Mouse (Mus musculus): ENCODE measurements at regions not wholly inside any gene's neighbourhood (a gene's known extent, or its start where the extent isn't known, plus 50 kb on each side); places are given as distances from the start of the nearest gene placed in this dataset.

GRCm38 (mm10) chr12:25294179-25295025, 197.5 kb upstream of the Id2 start:
- Histone ChIP-seq H3K9me3 (ENCODE audit: control insufficient read depth, low read length) (no peaks in the 10 kb centered on the region), H3K27ac (ENCODE audit: low read depth, low read length) (peak overlapping the region; percentile 25; the same call in 1 of the 2 replicates), H3K27me3 (replicated peaks; ENCODE audit: control insufficient read depth, insufficient read depth, low read length) (no peaks in the 10 kb centered on the region), H3K9ac (ENCODE audit: low read depth, low read length) (no peak overlapping the region), H3K4me2 (no peak overlapping the region), H3K36me3 (ENCODE audit: control insufficient read depth, insufficient read depth, low read length) (no peaks in the 10 kb centered on the region), H3K4me1 (replicated peaks; ENCODE audit: control insufficient read depth, insufficient read depth, low read length) (peaks cover 14% of the 10 kb centered on the region), H3K4me3 (ENCODE audit: low read depth, low read length) (no peak overlapping the region)
- no peak for ATAC-seq (replicated peaks; ENCODE audit: low FRiP score)
- WGBS: 46% methylated on average over 4 of the region's 4 CpGs
- DNase-seq (ENCODE audit: low spot score): no peak

- no peak for ATAC-seq (replicated peaks; ENCODE audit: low FRiP score)
- WGBS: 24% methylated on average over 6 of the region's 6 CpGs
- Histone ChIP-seq H3K9me3 (ENCODE audit: control insufficient read depth, low read length) (no peaks in the 10 kb centered on the region), H3K4me3 (ENCODE audit: low read depth, low read length) (no peak overlapping the region), H3K27me3 (replicated peaks; ENCODE audit: control insufficient read depth, insufficient read depth, low read length) (no peaks in the 10 kb centered on the region), H3K4me1 (replicated peaks; ENCODE audit: control insufficient read depth, insufficient read depth, low read length) (peaks cover 14% of the 10 kb centered on the region), H3K36me3 (ENCODE audit: control insufficient read depth, insufficient read depth, low read length) (no peaks in the 10 kb centered on the region), H3K4me2 (no peak overlapping the region), H3K9ac (ENCODE audit: low read depth, low read length) (no peak overlapping the region), H3K27ac (ENCODE audit: low read depth, low read length) (0 out of 2 replicates have a peak overlapping the region, but pooled peaks have one; percentile 25)
- DNase-seq (ENCODE audit: low spot score): no peak
Observed at GRCm38 (mm10) chr12:25293470-25294178, 196.7 kb upstream of the Id2 start.

- WGBS: 61% methylated on average over 2 of the region's 2 CpGs
- H3K4me1 ChIP-seq (replicated peaks; ENCODE audit: control insufficient read depth, insufficient read depth, low read length): peaks cover 8% of the 10 kb centered on the region
- H3K27me3 ChIP-seq (replicated peaks; ENCODE audit: control insufficient read depth, insufficient read depth, low read length): no peaks in the 10 kb centered on the region
- H3K4me2 ChIP-seq: no peak overlapping the region
- H3K36me3 ChIP-seq (ENCODE audit: control insufficient read depth, insufficient read depth, low read length): no peaks in the 10 kb centered on the region
- no peak overlapping the region for H3K27ac ChIP-seq (ENCODE audit: low read depth, low read length)
- ATAC-seq (replicated peaks; ENCODE audit: low FRiP score) (no peak), DNase-seq (ENCODE audit: low spot score) (no peak)
- H3K9ac ChIP-seq (ENCODE audit: low read depth, low read length): no peak overlapping the region
- no peaks in the 10 kb centered on the region for H3K9me3 ChIP-seq (ENCODE audit: control insufficient read depth, low read length)
- no peak overlapping the region for H3K4me3 ChIP-seq (ENCODE audit: low read depth, low read length)
Observed at GRCm38 (mm10) chr12:25289381-25289780, 192.4 kb upstream of the Id2 start.

- Histone ChIP-seq H3K9ac (ENCODE audit: low read depth, low read length) (no peak overlapping the region), H3K4me3 (ENCODE audit: low read depth, low read length) (no peak overlapping the region), H3K27me3 (replicated peaks; ENCODE audit: control insufficient read depth, insufficient read depth, low read length) (no peaks in the 10 kb centered on the region), H3K9me3 (ENCODE audit: control insufficient read depth, low read length) (no peaks in the 10 kb centered on the region), H3K36me3 (ENCODE audit: control insufficient read depth, insufficient read depth, low read length) (no peaks in the 10 kb centered on the region), H3K27ac (ENCODE audit: low read depth, low read length) (no peak overlapping the region), H3K4me1 (replicated peaks; ENCODE audit: control insufficient read depth, insufficient read depth, low read length) (no peaks in the 10 kb centered on the region), H3K4me2 (no peak overlapping the region)
- DNase-seq (ENCODE audit: low spot score) (no peak), ATAC-seq (replicated peaks; ENCODE audit: low FRiP score) (no peak)
- 29% methylated on average over 3 of the region's 3 CpGs for WGBS
Observed at GRCm38 (mm10) chr12:25283808-25284207, 186.9 kb upstream of the Id2 start.

- no peak overlapping the region for H3K4me2 ChIP-seq
- H3K27ac ChIP-seq (ENCODE audit: low read depth, low read length): no peak overlapping the region
- no peaks in the 10 kb centered on the region for H3K36me3 ChIP-seq (ENCODE audit: control insufficient read depth, insufficient read depth, low read length)
- WGBS: 57% methylated on average over 1 of the region's 1 CpGs
- no peak for DNase-seq (ENCODE audit: low spot score)
- H3K4me1 ChIP-seq (replicated peaks; ENCODE audit: control insufficient read depth, insufficient read depth, low read length): no peaks in the 10 kb centered on the region
- H3K9ac ChIP-seq (ENCODE audit: low read depth, low read length): no peak overlapping the region
- H3K27me3 ChIP-seq (replicated peaks; ENCODE audit: control insufficient read depth, insufficient read depth, low read length): no peaks in the 10 kb centered on the region
- H3K4me3 ChIP-seq (ENCODE audit: low read depth, low read length): no peak overlapping the region
- no peaks in the 10 kb centered on the region for H3K9me3 ChIP-seq (ENCODE audit: control insufficient read depth, low read length)
- no peak for ATAC-seq (replicated peaks; ENCODE audit: low FRiP score)
Observed at GRCm38 (mm10) chr12:25281438-25281837, 184.5 kb upstream of the Id2 start.

- no peaks in the 10 kb centered on the region for H3K9me3 ChIP-seq (ENCODE audit: control insufficient read depth, low read length)
- no peaks in the 10 kb centered on the region for H3K36me3 ChIP-seq (ENCODE audit: control insufficient read depth, insufficient read depth, low read length)
- no peak overlapping the region for H3K4me3 ChIP-seq (ENCODE audit: low read depth, low read length)
- 75% methylated on average over 6 of the region's 6 CpGs for WGBS
- H3K9ac ChIP-seq (ENCODE audit: low read depth, low read length): no peak overlapping the region
- no peak overlapping the region for H3K27ac ChIP-seq (ENCODE audit: low read depth, low read length)
- H3K4me1 ChIP-seq (replicated peaks; ENCODE audit: control insufficient read depth, insufficient read depth, low read length): peaks cover 10% of the 10 kb centered on the region
- DNase-seq (ENCODE audit: low spot score) (no peak), ATAC-seq (replicated peaks; ENCODE audit: low FRiP score) (no peak)
- H3K4me2 ChIP-seq: no peak overlapping the region
- no peaks in the 10 kb centered on the region for H3K27me3 ChIP-seq (replicated peaks; ENCODE audit: control insufficient read depth, insufficient read depth, low read length)
Observed at GRCm38 (mm10) chr12:25273631-25274305, 176.8 kb upstream of the Id2 start.

- Histone ChIP-seq H3K27me3 (replicated peaks; ENCODE audit: control insufficient read depth, insufficient read depth, low read length) (no peaks in the 10 kb centered on the region), H3K4me1 (replicated peaks; ENCODE audit: control insufficient read depth, insufficient read depth, low read length) (peaks cover 10% of the 10 kb centered on the region), H3K9ac (ENCODE audit: low read depth, low read length) (no peak overlapping the region), H3K36me3 (ENCODE audit: control insufficient read depth, insufficient read depth, low read length) (no peaks in the 10 kb centered on the region), H3K27ac (ENCODE audit: low read depth, low read length) (no peak overlapping the region), H3K4me3 (ENCODE audit: low read depth, low read length) (no peak overlapping the region), H3K4me2 (no peak overlapping the region), H3K9me3 (ENCODE audit: control insufficient read depth, low read length) (no peaks in the 10 kb centered on the region)
- ATAC-seq (replicated peaks; ENCODE audit: low FRiP score) (no peak), DNase-seq (ENCODE audit: low spot score) (no peak)
- 26% methylated on average over 3 of the region's 3 CpGs for WGBS
Observed at GRCm38 (mm10) chr12:25272752-25273125, 175.8 kb upstream of the Id2 start.

- WGBS: 53% methylated on average over 6 of the region's 6 CpGs
- H3K27ac ChIP-seq (ENCODE audit: low read depth, low read length): no peak overlapping the region
- ATAC-seq (replicated peaks; ENCODE audit: low FRiP score) (no peak), DNase-seq (ENCODE audit: low spot score) (no peak)
- no peaks in the 10 kb centered on the region for H3K9me3 ChIP-seq (ENCODE audit: control insufficient read depth, low read length)
- H3K9ac ChIP-seq (ENCODE audit: low read depth, low read length): no peak overlapping the region
- H3K27me3 ChIP-seq (replicated peaks; ENCODE audit: control insufficient read depth, insufficient read depth, low read length): no peaks in the 10 kb centered on the region
- no peaks in the 10 kb centered on the region for H3K36me3 ChIP-seq (ENCODE audit: control insufficient read depth, insufficient read depth, low read length)
- H3K4me2 ChIP-seq: no peak overlapping the region
- peaks cover 10% of the 10 kb centered on the region for H3K4me1 ChIP-seq (replicated peaks; ENCODE audit: control insufficient read depth, insufficient read depth, low read length)
- H3K4me3 ChIP-seq (ENCODE audit: low read depth, low read length): no peak overlapping the region
Observed at GRCm38 (mm10) chr12:25272114-25272751, 175.3 kb upstream of the Id2 start.
